Mouse (Mus musculus) thymus, postnatal 10 days (tissue): ENCODE results near the gene Spg21.

Experiments
- DNase-seq, 2 experiments: peaks; one replicate each; pipeline ENCODE4 v3.0.0; 2021; ENCODE audit warnings: low spot score in 2 of 2

The Spg21 gene

GRCm38 (mm10) chr9:65460732-65461442, at the start of gene Spg21:
Spg21 (plus strand) TSS chr9:65460947.
- DNase-seq, result peak; percentile 92 to 97

- no peak for DNase-seq
These were observed 49.4 kb upstream of the Spg21 start for GRCm38 (mm10) chr9:65411326-65411725.

GRCm38 (mm10) chr9:65417738-65418137, 43.0 kb upstream of the Spg21 start:
- no peak for DNase-seq

GRCm38 (mm10) chr9:65419633-65420032, 41.1 kb upstream of the Spg21 start:
- DNase-seq, result no peak

GRCm38 (mm10) chr9:65422760-65423501, 37.8 kb upstream of the Spg21 start, which contains the start of gene Slc51b:
Slc51b (minus strand) TSS chr9:65422955.
- DNase-seq, result no peak

GRCm38 (mm10) chr9:65424393-65424792, 36.4 kb upstream of the Spg21 start:
- DNase-seq, result no peak

- DNase-seq, result no peak
These were observed 33.2 kb upstream of the Spg21 start for GRCm38 (mm10) chr9:65427511-65427910.

GRCm38 (mm10) chr9:65428003-65428402, 32.7 kb upstream of the Spg21 start:
- no peak for DNase-seq

- no peak for DNase-seq
These were observed 30.3 kb upstream of the Spg21 start for GRCm38 (mm10) chr9:65430401-65430800.

GRCm38 (mm10) chr9:65430921-65431320, 29.8 kb upstream of the Spg21 start:
- no peak for DNase-seq

GRCm38 (mm10) chr9:65432236-65432635, 28.5 kb upstream of the Spg21 start:
- DNase-seq, result peak; percentile 71 to 85

GRCm38 (mm10) chr9:65434140-65434539, 26.6 kb upstream of the Spg21 start:
- DNase-seq, result peak; percentile 33 to 73

- no peak for DNase-seq
These were observed 25.5 kb upstream of the Spg21 start for GRCm38 (mm10) chr9:65435211-65435610.

- DNase-seq, result peak; percentile 93 to 98
These were observed 25.0 kb upstream of the Spg21 start, which contains the start of gene Mtfmt for GRCm38 (mm10) chr9:65435671-65436301. Mtfmt (plus strand) TSS chr9:65435782.

GRCm38 (mm10) chr9:65444692-65445091, 16.1 kb upstream of the Spg21 start:
- DNase-seq, result no peak

- no peak for DNase-seq
These were observed 12.8 kb upstream of the Spg21 start for GRCm38 (mm10) chr9:65447951-65448350.

- DNase-seq, result no peak
These were observed 1.8 kb upstream of the Spg21 start for GRCm38 (mm10) chr9:65458975-65459374.

GRCm38 (mm10) chr9:65460198-65460597, 549 bp upstream of the Spg21 start:
- DNase-seq, result no peak

- DNase-seq, result no peak
These were observed 1.8 kb downstream of the Spg21 start for GRCm38 (mm10) chr9:65462544-65462943.

GRCm38 (mm10) chr9:65464161-65464560, 3.4 kb downstream of the Spg21 start:
- no peak for DNase-seq

- DNase-seq, result no peak
These were observed 4.5 kb downstream of the Spg21 start for GRCm38 (mm10) chr9:65465241-65465640.

GRCm38 (mm10) chr9:65467686-65468085, 6.9 kb downstream of the Spg21 start:
- DNase-seq, result no peak

GRCm38 (mm10) chr9:65472769-65473168, 12.0 kb downstream of the Spg21 start:
- DNase-seq, result no peak
